Mouse (Mus musculus): ENCODE data around the gene Krtap5-3.
"Not testable (repeated sequence)": the region's sequence is repeated elsewhere in the genome, so short reads cannot be mapped to it uniquely, and the experiment has no call there.

DNA sequence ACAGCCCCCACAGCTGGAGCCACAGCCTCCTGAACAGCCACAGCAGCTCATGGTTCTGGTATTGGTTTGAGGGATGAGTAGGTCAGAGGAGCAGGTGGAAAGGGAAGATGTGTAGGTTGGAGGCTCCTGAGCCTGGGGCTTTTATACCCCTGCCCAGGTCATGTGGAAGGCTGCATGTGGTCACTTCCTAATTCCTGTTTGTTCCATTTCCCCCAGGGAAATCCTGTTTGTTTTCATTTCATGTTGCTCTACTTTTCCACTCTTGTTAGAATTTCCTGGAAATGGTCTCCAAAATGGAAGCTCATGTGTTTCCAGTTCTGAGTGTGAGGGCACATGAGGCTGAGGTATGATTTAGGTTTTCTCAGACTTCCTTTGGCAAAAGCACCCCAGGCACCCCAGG is 35.5 kb upstream of the Krtap5-3 start, which contains the start of gene Gm4553:
- TF ChIP-seq CTCF (IDR thresholded peaks at IDR 0.05); EP300 (IDR thresholded peaks at IDR 0.05; ENCODE audit: insufficient read depth, low read depth, low read length); POLR2A (IDR thresholded peaks at IDR 0.05; ENCODE audit: insufficient read depth, low read depth, low read length): not testable (repeated sequence)

Data from heart, adult 2 months (tissue).